Mouse (Mus musculus): ENCODE data around the gene Fcgr3.
"Not testable (repeated sequence)": the region's sequence is repeated elsewhere in the genome, so short reads cannot be mapped to it uniquely, and the experiment has no call there.

The Fcgr3 gene

GRCm38 (mm10) chr1:171064491-171065242, at the start of gene Fcgr3:
Gene Fcgr3 (minus strand): TSS chr1:171064935.
- in situ Hi-C loops (cut with MboI; ENCODE audit: low sequenced_read_pairs): not testable (repeated sequence)

GRCm38 (mm10) chr1:171113873-171114299, 49.2 kb upstream of the Fcgr3 start, which contains the start of gene Cfap126:
Gene Cfap126 (plus strand): TSS chr1:171113918.
- in situ Hi-C loops (cut with MboI; ENCODE audit: low sequenced_read_pairs): no loop called here

DNA sequence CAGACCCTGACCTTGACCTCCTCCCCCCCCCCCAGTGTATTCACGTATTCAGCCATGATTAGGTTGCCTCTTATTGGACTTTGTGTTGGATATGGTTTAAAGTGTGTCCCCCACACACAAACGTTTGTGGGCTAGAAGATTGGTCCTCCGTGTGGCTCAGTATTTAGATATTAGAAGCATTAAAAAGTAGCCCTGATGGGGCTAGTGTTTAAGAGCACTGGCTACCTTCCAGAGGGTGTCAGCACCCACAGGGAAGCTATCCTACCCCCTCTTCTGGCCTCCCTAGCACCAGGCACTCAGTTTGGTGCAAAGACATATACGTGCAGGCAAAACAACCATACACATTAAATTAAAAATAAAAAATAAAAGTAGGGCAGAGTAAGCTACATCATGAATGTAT, 48.3 kb upstream of the Fcgr3 start:
- in situ Hi-C loops (cut with MboI; ENCODE audit: low sequenced_read_pairs): no loop called here

GRCm38 (mm10) chr1:171111781-171112575, 47.2 kb upstream of the Fcgr3 start:
- in situ Hi-C loops (cut with MboI; ENCODE audit: low sequenced_read_pairs): no loop called here

GRCm38 (mm10) chr1:171111020-171111780, 46.5 kb upstream of the Fcgr3 start:
- in situ Hi-C loops (cut with MboI; ENCODE audit: low sequenced_read_pairs): no loop called here

DNA sequence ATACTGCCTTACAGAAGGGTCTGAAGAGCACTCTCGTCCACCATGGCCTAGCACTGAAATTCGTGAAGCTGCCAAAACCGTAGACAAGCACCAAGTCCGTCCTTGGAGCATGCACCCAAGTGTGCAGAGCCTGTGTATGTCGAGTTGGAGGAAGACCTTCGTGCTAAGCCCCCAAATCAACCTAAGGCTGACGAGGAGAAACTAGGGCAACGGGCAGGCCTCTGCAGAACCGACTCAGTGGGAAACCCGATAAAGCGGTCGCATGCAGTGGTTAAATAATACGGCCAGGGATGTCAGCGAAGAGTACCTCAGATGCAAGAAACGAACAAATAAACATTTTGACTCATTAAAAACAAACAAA, 45.9 kb upstream of the Fcgr3 start:
- in situ Hi-C loops (cut with MboI; ENCODE audit: low sequenced_read_pairs): no loop called here

- in situ Hi-C loops (cut with MboI; ENCODE audit: low sequenced_read_pairs): loop anchor here (10.0 kb wide), 1 partner anchor 65 kb away; no protein-coding TSS in a partner anchor
Observed at GRCm38 (mm10) chr1:171109620-171110019, 44.9 kb upstream of the Fcgr3 start.

- in situ Hi-C loops (cut with MboI; ENCODE audit: low sequenced_read_pairs): loop anchor here (10.0 kb wide), 1 partner anchor 60 kb away; no protein-coding TSS in a partner anchor
Observed at GRCm38 (mm10) chr1:171105226-171105625, 40.5 kb upstream of the Fcgr3 start.

- in situ Hi-C loops (cut with MboI; ENCODE audit: low sequenced_read_pairs): loop anchor here (5.0 to 10.0 kb wide), 2 partner anchors 59 to 206 kb away; no protein-coding TSS in a partner anchor
Observed at GRCm38 (mm10) chr1:171103179-171103840, 38.6 kb upstream of the Fcgr3 start.

GRCm38 (mm10) chr1:171102547-171103177, 37.9 kb upstream of the Fcgr3 start:
- in situ Hi-C loops (cut with MboI; ENCODE audit: low sequenced_read_pairs): loop anchor here (5.0 to 10.0 kb wide), 2 partner anchors 58 to 205 kb away; no protein-coding TSS in a partner anchor

GRCm38 (mm10) chr1:171101733-171102546, 37.2 kb upstream of the Fcgr3 start:
- in situ Hi-C loops (cut with MboI; ENCODE audit: low sequenced_read_pairs): loop anchor here (5.0 to 10.0 kb wide), 2 partner anchors 57 to 205 kb away; no protein-coding TSS in a partner anchor

GRCm38 (mm10) chr1:171101033-171101432, 36.3 kb upstream of the Fcgr3 start:
- in situ Hi-C loops (cut with MboI; ENCODE audit: low sequenced_read_pairs): loop anchor here (5.0 to 10.0 kb wide), 2 partner anchors 56 to 204 kb away; no protein-coding TSS in a partner anchor

GRCm38 (mm10) chr1:171097612-171098011, 32.9 kb upstream of the Fcgr3 start:
- in situ Hi-C loops (cut with MboI; ENCODE audit: low sequenced_read_pairs): no loop called here

- in situ Hi-C loops (cut with MboI; ENCODE audit: low sequenced_read_pairs): no loop called here
Observed at GRCm38 (mm10) chr1:171097136-171097535, 32.4 kb upstream of the Fcgr3 start.

DNA sequence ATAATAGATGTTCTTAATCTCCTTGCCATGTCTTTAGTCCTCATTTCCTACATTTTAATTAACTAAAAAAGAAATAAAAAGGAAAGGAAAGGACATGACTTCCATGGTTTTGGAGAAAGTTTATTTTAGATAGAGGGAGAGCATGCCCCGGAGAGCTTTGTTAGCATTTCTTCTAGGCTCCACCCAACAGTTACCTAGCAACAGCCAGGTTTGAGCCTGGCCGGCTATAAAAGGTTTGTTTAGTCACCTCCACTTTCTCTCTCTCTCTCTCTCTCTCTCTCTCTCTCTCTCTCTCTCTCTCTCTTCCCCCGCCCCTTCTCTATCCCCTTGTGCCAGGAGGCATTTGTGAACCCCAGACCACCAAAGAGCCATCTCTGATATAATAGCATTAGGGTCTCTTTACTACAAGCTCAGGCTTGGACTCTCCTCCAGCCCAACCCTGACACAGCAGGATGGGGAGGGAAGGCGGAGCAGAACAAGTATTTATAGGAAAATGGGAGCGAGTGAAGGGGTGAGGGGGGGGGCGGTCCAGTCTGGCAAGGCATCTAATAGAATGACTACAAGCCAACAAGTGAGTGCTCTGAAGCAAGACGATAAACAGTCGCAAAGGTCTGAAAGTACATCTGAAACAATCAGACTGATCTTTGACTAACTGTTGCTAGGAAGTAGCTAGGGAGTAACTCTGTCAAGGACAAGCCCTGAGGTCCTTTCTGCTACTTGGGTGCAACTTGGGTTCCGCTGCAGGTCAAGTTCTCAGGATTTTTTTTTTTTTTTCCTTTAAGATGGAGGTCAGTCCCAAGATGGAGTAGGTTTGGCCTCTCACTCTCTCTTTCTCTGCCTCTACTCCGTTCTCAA, 31.6 kb upstream of the Fcgr3 start:
- in situ Hi-C loops (cut with MboI; ENCODE audit: low sequenced_read_pairs): no loop called here

GRCm38 (mm10) chr1:171094424-171094823, 29.7 kb upstream of the Fcgr3 start:
- in situ Hi-C loops (cut with MboI; ENCODE audit: low sequenced_read_pairs): no loop called here

DNA sequence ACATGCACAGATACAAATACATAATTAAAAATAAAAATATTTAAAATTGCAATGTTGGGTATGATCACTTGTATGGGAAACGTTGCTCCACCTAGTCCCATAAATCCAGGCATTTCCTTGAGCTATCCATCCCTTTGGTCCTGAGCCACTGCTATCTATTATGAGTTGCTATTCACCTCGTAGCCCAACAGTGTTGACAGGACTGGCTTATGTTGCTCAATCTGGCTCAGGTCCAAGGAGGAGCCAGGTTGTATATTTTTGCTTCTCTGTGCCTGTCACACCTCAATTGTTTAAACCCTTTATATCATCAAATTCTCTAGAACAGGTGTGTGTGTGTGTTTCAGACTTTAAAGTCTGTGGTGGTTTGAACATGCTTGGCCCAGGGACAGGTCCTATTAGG, 26.0 kb upstream of the Fcgr3 start:
- in situ Hi-C loops (cut with MboI; ENCODE audit: low sequenced_read_pairs): no loop called here

- in situ Hi-C loops (cut with MboI; ENCODE audit: low sequenced_read_pairs): no loop called here
Observed at GRCm38 (mm10) chr1:171089891-171090290, 25.2 kb upstream of the Fcgr3 start.

Data from CH12F3 (cell line).